15 mouse cellular contexts compared by ENCODE assay signal in the genomic region with DNA sequence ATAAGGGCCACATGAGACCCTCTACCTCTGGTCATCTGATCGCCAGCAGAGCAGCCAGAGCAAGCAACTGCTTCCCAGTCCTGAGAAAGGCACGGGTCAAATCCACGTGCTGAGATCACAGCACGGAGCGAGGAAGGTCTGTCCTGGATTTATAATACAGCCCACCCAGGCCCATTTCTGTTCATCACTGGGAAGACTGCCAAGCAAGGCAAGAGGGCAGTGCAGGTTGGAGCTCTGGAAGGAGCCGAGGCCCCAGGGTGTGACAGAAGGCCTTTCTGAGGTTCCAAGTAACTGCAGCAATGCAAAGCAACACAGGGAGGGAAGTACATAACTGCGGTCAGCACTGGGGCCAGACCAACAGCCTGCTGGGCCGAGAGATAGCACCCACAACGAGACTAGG.
DNase-seq lines count a peak whose midpoint lies in the region; ATAC-seq lines count a peak whose summit lies in the region.
"Had no signal": no experiment of that assay in that cellular context is flagged by ENCODE, and none has a peak within 500 bp of the region (broad histone marks: within the 10 kb centered on the region; RNA-seq: fewer than 3 reads in every experiment).

No protein-coding gene starts in this region.

- no peak for ATAC-seq in cerebellum, adult (ENCODE audit: insufficient number of reproducible peaks, low FRiP score, low TSS enrichment)
- ATAC-seq: CD4-positive, CD25-positive, alpha-beta regulatory T cell, adult 4 months; forebrain, embryonic 15.5 days; forebrain, postnatal 0 days had no signal

- peak; percentile 21 for DNase-seq in cerebellum, adult 11-12 months
- no peak for DNase-seq in cerebellum, adult 11 months
- DNase-seq in cerebellum, adult 9-11 months: peak; percentile 31
- DNase-seq in cerebellum, postnatal 25 days: peak; percentile 28 to 33
- DNase-seq in cerebellum, postnatal 36 days: no peak
- DNase-seq in MN1 (ENCODE audit: low spot score): peak; percentile 71
- DNase-seq: adrenal gland, adult 2 months; adrenal gland, postnatal 10 days; adrenal gland, postnatal 25 days; B cell, adult 2 months; embryo, embryonic 11 days; forebrain, postnatal 0 days had no signal

Comparison
In these comparisons a context has a peak if more than half of its experiments do, and no peak if none do; other contexts are left out.
1. DNase-seq: peak in cerebellum, adult 11-12 months (single experiment), cerebellum, adult 9-11 months (single experiment), cerebellum, postnatal 25 days (2 of 2) and MN1 (single experiment); none in cerebellum, adult 11 months (single experiment) and cerebellum, postnatal 36 days (0 of 2).